Mouse (Mus musculus): ENCODE results near the gene Prok2.

GRCm38 (mm10) chr6:99683974-99684373 is 42.2 kb downstream of the Prok2 start:
- TF ChIP-seq CTCF (IDR thresholded peaks at IDR 0.05; ENCODE audit: low read depth) (no peak), EP300 (IDR thresholded peaks at IDR 0.05; ENCODE audit: low read depth) (no peak)

Measured in liver, embryonic 14.5 days (tissue).